Mouse (Mus musculus) heart, postnatal 0 days (tissue): ENCODE data around the gene Ccdc187.

Experiments
- CTCF ChIP-seq: IDR thresholded peaks from 2 replicates; pipeline ENCODE4 v1.5.1; 2016; ENCODE audit warnings: antibody characterized with exemption, control low read depth, low read depth
- EP300 ChIP-seq: IDR thresholded peaks from 2 replicates; pipeline ENCODE4 v1.6.1; 2016; ENCODE audit warnings: antibody characterized with exemption, low read depth

GRCm38 (mm10) chr2:26201926-26202848 lies 92.2 kb downstream of the Ccdc187 start:
- TF ChIP-seq CTCF (no peak), EP300 (no peak)
